Mouse (Mus musculus) adrenal gland, adult 2 months (tissue): ENCODE data around the gene Peak1. TPM values are rescaled to one million over a fixed set of nuclear protein-coding genes. Genes with fewer than 3 reads are reported as not detected.
A peak's percentile ranks its signal among the peaks of the same experiment; 100 is the strongest.

Source experiments
- DNase-seq: peaks from one replicate; pipeline ENCODE4 v3.0.0; 2021
- polyA plus RNA-seq: library from polyadenylated mRNA; depleted of rRNA; stranded (reverse); fragments of >200 nt; gene quantifications from 2 replicates; pipeline ENCODE4 v1.2.3, GENCODE M21; 2012
- total RNA-seq, 2 experiments: library from RNA; stranded (reverse); gene quantifications; 2 replicates each; pipeline ENCODE4 v1.2.3; 2021

The Peak1 gene
- total and polyA plus RNA-seq, 3 experiments: 10.7 to 46.4 (median 38.9) TPM

DNA sequence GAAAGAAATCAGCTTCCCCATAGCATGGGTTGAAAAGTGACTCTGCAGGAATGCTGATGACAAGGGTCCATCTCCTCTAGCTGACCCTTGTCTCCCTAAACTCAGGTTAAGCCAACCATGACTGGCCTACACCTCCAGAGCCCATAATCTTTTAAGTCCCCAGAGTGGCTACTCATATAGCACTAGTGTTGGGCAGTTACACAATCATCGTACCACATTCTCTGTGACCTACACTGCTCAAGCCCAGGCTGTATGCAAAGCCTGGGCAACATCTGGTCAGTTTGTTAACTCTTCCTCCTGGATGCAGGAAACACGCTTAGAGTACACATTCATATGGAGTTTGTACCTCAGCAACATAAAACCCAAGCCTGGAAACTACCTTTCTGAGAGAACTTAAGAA, 217.7 kb downstream of the Peak1 start:
- no peak for DNase-seq

DNA sequence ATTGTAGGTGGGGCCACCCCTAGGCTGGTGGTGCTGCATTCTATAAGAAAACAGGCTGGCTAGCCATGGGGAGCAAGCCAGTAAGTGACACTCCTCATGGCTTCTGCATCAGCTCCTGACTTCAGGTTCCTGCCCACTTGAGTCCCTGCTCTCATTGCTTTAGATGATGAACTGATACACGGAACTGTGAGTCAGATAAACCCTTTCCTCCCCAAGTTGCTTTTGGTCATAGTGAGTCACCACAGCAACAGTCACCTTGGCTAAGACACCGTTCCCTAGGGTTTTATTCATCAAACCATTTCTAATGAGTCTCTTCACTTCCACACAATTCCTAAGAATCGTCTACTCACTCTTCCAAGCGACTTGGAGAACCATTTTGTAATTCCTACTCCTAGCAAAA, 220.9 kb downstream of the Peak1 start:
- DNase-seq: peak; percentile 15

DNA sequence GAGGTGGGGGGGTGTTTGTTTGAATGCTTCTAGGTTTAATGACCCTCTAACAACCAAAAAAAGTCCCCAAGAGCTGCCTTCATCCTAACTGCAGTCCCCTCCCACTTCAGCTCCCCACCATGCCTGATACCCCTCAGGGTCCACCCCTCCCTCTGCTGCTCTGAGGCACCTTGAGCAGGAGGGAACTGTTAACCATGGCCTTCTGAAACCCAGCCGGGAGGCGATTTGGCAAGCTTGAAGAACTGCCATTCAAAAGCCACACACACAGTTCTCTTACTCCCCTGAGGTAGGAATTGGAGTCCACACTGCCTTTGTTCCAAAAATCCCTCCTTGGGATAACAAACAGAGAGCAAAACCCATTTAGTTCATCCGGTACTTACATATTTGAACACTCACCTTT, 222.7 kb downstream of the Peak1 start:
- no peak for DNase-seq

DNA sequence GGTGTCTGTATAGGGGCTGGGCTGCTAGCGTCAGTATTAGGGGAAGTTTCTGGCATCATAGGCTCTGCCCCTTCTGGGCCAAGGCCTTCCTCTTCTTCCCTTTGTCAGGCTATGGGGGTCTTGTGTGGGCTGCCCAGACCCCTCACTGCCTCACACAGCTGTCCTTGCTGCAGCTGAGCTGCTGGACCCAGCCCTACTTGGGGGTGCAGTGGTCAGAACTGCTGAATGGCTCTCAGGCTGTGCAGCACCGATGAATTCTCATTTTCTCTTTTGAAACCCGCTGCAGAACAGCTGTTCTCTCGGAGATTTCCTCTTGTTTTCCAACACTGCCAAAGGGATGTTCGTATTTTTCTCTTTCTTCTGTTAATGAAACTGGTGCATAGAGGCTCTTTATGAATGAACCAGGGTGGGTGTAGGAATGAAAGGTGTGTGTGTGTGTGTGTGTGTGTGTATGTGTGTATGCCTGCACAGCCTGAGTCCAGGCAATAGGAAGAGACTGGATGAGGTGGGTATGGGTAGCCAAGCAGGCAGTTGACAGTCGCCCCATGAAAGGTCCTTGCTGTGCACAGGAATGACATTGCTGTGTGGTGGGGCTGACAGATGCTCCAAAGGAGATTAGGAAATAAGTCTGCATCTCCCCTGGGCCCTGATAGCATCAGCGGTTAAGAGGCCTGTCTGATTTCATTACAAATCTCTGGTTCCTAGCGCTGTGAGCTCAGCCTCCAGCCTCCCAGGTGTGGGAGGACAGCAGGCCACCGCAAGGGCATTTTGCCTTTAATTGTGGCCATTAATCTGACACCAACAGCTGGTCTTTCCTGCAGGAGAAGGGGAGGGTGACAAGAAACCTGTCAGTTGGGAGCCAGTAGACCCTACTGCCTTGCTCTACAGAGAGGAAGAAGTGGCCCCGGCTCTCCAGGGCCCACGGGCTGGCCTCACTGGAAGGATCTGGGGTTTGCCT, 226.1 kb downstream of the Peak1 start:
- no peak for DNase-seq

DNA sequence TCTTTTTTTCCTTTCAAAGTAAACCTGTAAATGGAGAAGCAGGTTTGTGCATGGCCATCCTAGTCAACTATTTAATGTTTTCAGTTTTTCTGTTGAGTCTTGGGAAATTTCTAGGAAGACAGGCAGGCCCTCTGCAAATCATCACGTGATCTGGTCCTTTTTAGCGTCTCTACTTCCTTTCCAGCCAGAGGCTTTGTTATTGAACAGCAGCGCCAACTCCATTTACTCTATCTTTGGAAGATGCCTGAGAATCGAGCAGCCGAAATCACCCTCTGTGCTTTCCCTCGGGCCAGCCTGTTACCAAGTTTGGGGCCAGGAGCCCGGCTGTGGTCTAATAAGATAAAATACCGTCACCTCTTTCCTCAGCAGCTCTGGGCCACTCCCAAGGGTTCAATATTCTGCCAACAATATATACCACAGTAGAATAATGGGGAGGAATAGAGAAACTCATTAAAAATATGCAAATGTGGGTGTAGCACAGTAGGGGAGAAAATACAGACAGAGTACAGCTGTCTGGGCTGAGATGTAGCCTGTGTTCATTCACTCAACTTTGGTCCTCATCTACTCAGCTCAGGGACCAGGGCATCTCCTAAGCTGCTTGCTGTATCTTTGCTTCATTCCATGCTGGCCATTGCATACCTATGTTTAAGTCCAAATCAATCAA, 237.6 kb downstream of the Peak1 start:
- DNase-seq: no peak

DNA sequence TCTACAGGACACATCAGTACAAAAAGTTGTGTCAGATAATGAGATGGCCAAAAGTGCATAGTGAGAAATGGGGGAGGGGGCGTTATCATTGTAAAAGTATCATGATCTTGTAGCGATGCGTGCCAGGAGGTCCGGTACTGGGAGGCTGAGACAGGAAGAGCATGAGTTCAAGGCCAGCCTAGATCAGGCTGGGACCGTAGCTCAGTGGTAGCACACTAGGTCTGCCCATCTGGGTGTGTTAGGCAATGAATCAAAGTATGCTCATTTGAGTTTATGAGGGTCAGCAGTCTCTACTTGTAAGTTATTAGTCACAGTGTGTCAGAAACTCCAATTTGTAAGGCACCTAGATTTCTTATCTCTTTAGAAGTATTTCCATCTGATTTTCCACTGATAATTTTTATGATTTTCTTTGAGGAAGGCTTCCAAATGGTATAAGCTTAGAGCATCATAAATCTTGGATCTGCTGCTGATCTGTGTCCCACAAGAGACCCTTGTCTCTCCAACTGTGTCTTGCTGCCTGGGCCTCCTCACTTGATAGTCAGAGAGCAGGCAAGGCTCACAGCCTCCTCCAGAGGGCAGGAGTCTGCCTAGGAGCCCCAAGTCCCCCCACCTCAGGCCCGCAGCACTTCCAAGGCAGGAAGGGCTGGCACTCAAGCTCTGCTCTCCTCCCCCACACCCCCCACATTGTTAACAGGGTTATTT, 238.3 kb downstream of the Peak1 start:
- peak; percentile 18 for DNase-seq

DNA sequence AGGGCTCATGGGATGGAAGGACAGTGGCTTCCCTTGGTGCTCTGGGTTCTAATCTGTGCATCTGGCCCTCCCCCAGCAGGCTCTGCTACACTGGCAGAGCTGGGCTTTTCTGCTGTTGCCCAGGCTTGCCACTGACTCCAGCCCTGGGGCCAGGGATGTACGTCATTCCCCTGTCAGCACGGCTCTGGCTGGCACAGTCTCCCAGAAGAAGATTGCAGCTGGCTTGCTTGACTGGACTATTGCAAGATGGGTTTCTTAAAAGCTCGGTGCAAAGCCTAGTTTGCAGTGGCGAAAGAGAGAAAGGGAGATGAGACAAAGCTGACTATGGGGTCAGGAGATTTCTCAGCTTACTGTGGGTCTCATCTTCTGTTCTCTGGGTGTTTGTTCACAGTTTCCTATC, 240.5 kb downstream of the Peak1 start:
- DNase-seq: peak; percentile 54

DNA sequence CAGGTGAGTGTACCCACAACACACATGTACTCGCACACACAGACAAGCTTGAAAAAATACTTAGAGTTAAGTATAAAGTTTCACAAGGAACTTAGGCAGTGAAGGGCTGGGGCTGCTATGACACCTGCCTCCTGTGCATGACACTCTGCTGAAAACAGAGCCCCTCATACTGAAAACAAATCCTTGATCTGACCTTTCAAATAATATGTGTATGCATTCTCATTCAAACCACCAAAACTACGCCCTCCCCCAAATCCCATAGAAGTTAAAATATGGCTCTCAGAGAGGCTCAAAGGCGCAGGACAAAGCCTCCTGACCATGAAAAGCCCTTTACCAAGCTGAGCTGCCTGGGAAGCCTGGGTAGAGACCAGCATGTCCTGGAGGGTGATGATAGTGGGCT, 242.6 kb downstream of the Peak1 start:
- no peak for DNase-seq

DNA sequence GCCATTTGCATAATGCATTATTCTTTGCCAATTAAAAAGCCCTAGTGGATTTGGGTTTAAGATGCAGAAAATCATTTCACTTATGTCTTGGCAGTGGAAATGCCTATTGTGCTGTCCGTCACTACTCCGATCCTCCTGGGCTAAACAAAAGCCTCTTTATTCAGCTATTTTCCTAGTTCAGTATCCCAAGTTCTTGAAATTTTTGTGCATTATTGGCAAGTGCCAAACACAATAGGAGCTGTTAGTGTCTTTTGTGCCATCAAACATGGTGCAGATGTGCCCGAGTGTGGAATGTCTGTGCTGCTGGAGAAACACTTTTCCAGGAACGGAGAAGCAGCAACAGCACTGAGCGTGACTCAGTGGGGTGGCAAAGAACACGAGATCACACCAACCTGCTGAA, 250.2 kb downstream of the Peak1 start:
- no peak for DNase-seq

DNA sequence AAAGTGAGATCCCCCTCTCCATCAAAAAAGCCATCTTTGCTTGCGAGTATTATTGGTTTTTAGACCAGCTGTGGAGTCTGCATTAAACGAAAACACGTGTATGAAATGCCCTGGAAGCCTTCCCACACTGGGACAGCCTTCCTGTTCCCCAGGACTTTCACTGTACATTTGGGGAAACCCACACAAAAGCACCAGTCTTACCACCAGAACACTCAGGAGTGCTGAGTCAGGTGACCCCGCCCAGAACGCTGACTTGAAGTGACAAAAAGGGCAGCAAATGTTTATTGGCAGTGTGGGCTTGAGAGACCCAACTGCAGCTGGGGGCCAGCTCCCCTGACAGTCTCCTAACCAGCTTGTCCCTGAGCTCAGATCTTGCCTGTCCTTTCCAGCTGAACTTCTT, 251.7 kb downstream of the Peak1 start:
- no peak for DNase-seq

DNA sequence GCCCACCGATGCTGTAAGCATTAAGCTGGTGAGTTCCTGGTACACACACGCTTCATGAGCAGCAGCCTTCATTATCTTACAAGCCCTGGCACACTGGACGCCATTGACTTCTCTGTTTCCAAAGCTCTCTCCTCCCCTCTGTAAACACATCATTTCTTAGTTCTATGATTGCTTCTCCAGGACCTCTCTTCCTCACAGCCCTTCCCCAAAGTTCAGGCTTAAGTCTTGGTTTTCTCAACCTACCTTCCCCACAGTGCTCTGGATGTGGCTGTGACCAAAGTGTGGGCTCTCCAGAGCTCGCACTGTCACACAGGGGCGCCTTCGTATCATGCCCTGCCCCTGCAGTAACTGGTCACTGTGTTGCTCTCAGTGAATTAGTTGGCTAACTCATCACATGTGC, 252.5 kb downstream of the Peak1 start, which contains the start of gene Tspan3:
Tspan3 (minus strand) TSS at position 101 of the 400 bp plus-strand sequence.
- no peak for DNase-seq

DNA sequence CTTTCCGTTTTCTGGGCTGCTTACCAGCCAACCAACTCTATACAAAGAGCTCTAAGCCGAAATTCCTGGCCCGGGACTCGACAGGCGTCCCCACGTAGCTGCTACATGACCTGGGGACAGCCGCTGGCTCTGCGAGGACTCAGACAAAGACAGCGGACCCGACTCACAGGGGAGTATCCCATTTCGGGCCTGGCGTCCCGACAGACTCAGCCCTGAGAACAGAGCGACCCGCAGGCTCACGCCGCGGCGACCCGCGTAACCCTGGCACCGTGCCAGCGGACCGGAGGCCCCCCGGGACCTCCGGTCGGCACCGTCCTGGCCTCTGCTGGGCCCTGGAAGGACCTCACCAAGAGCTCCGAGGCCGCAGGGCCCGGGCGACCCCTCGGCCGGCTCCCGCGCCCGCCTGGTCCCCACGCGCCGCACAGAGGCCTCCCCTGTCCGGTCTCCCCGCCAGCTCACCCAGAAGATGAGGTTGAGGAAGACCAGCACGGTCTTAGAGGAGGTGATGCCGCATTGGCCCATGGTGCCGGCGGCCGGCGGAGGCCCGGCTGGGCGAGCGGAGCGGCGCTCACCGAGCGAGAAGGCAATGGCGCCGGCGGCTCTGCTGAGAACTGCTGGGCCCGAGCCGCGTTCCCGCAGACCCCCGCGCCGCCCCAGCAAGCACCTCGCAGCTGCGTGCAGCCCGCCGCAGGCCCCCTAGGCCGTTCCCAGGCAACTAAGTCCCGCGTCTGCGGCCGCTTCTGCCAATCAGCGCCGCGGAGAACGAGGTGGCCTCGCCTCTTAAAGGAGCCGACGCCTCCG, 257.3 kb downstream of the Peak1 start:
- DNase-seq: peak; percentile 93

DNA sequence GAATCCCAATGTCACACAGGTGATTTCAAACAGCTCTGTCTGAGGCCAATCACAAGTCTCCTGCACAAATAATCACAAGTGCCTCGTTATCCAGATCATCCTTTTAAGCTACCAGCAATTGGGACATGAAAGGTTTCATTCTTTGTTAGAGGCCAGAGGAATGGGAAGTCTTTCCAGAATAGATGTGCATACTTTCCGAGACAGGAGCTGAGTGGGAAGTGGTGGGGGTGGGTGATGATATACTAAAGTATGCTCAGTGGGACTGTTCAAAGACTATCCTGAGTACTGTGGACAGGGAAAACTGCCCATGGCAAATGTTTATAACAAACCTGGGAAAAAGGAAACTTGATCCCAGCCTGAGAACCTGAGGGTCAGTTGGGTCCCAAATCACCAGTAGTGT, 258.4 kb downstream of the Peak1 start:
- no peak for DNase-seq

DNA sequence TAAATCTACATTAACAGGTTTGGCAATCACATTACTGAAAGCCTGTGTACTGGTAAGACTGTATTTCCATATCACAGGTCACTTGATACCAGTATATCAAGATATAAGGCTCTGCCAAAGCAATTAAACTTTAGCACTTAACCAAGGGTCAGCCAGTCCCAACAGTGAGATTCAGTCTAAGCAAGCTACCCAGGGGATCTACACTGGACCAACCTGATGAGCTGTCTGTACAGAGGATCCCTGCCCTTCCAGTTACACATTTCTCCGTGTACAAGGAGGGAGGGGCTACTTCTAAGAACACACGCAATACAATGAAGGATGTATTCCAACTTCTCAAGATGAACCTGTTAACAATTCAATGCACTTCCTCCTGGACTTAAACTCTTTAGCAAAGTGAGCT, 259.8 kb downstream of the Peak1 start:
- DNase-seq: no peak

DNA sequence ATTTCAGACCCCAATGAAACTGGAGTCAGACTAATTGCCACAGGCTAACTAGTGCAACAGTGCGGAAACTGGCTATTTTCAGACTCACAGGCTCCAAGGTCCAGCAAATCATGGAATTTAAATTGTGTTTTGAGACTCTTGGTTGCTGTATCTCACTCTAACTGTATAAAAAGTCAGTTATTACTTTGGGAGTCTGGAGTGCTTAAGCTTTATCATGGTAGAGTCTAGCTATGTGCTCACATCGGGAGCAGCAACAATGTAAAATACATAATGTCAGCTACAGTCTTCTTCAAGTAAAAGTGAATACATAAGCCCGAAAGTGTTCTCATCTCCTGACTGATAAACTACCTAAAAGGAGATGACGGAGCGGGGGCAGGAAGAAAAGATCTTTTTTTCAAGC, 263.3 kb downstream of the Peak1 start:
- no peak for DNase-seq

DNA sequence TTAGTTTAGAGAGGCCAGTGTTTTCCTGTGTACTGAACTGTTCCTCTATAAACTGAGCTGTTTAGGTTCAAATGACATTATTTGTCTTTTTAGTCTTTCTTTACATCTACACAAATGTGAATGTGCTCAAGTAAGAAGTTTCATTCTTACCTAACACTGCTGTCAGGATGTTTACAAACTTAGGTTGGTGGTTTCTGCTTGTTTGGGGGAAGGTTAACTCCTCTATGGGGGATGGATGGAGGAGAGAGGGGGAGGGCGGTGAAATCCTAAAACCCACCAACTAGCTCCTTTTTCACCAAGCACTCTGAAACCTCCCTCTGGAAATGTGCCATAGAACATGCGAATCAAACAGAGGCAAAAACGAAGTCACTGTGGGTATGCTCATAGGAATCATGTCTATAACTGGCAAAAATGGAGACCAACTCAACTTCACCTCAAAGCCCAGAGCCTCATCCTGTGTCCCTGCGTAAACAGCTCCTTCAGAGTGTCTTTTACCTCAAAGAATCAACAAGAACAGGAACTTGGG, 265.3 kb downstream of the Peak1 start:
- no peak for DNase-seq

DNA sequence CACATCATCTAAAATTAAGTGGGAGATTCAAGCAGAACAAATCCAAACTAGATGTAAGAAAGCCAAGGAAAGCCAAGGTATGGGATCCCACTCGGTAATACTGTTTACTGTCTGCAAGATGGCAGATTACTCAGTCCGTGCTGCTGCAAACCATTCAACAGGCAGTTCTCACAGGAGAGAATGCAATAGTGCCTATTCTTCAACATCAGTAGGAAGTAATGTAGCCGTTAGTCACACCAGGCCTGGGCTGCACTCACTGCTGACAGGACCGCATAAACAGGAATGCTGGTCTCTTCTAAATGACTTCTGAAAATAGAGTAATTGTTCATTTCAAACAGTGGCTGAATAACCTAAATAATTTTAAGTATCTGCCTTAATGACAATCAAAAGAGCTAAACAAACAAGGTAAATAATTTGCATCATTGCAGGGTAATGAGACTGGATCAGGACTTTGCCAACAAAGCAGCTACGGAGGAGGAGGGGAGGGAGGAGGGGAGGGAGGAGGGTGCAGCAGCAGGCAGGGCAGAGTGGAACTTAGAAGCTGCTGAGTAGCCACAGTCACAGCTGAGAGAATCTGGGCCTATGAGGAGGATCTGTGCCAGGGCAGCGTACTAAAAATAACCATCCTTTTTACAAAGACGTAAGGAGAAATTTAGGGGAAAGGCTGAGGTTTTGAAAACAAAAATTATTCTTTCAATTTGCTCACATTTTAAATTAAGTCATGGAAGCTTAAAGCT, 266.0 kb downstream of the Peak1 start:
- peak; percentile 26 for DNase-seq
